Mouse (Mus musculus) C2C12 (cell line): ENCODE measurements around the gene Itch.

Experiments
- CTCF ChIP-seq: IDR thresholded peaks from one replicate; pipeline ENCODE4 v1.5.1; 2011; ENCODE audit not compliant: control insufficient read depth, insufficient read depth, insufficient read length
- MAX ChIP-seq: IDR thresholded peaks from one replicate; pipeline ENCODE4 v1.6.1; 2011; ENCODE audit warnings: mild to moderate bottlenecking, control low read depth
- MYOD1 ChIP-seq: IDR thresholded peaks from one replicate; pipeline ENCODE4 v1.6.1; 2011; ENCODE audit warnings: low read depth; ENCODE audit not compliant: control insufficient read depth, insufficient read length
- MYOG ChIP-seq: IDR thresholded peaks from one replicate; pipeline ENCODE4 v1.6.1; 2011; ENCODE audit not compliant: control insufficient read depth, insufficient read length; ENCODE audit errors: extremely low read depth
- USF1 ChIP-seq: IDR thresholded peaks from one replicate; pipeline ENCODE4 v1.6.1; 2011; ENCODE audit warnings: low read depth, mild to moderate bottlenecking, control low read depth, moderate library complexity

- TF ChIP-seq CTCF (no peak), MAX (no peak), MYOG (no peak), MYOD1 (no peak), USF1 (no peak)
These were observed 29.7 kb upstream of the Itch start for GRCm38 (mm10) chr2:155103607-155104006.
